Mouse (Mus musculus): Measurements from ENCODE around the gene Pyroxd2.
"Not testable (repeated sequence)": the region's sequence is repeated elsewhere in the genome, so short reads cannot be mapped to it uniquely, and the experiment has no call there.

Gene Pyroxd2

GRCm38 (mm10) chr19:42689321-42689720, 63.3 kb downstream of the Pyroxd2 start:
- DNase-seq, result no peak

- DNase-seq, result not testable (repeated sequence)
Observed at GRCm38 (mm10) chr19:42682776-42683175, 69.8 kb downstream of the Pyroxd2 start.

- no peak for DNase-seq
Observed at GRCm38 (mm10) chr19:42678191-42678590, 74.4 kb downstream of the Pyroxd2 start.

- no peak for DNase-seq
Observed at GRCm38 (mm10) chr19:42677452-42677851, 75.1 kb downstream of the Pyroxd2 start.

- DNase-seq, result no peak
Observed at GRCm38 (mm10) chr19:42676931-42677330, 75.6 kb downstream of the Pyroxd2 start.
